Mouse (Mus musculus) midbrain, embryonic 14.5 days (tissue): ENCODE measurements around the gene Rims4. TPM values are rescaled to one million over a fixed set of nuclear protein-coding genes. Genes with fewer than 3 reads are reported as not detected.
A peak's percentile ranks its signal among the peaks of the same experiment; 100 is the strongest.

ENCODE experiments used
- ATAC-seq: fragments of 200-750 bp; cut with Nextera tagmentation; 2 replicates; pipeline ENCODE4 v1.8.0; 2017; ENCODE audit warnings: moderate number of reproducible peaks, moderate library complexity; ENCODE audit not compliant: low FRiP score, low TSS enrichment
- DNase-seq: peaks from one replicate; pipeline ENCODE4 v3.0.0-alpha.2; 2015
- H3K27ac ChIP-seq: fragments of 300-500 bp; sonication (generic); replicated peaks from 2 replicates; pipeline ENCODE4 v1.5.1; 2014; ENCODE audit warnings: mild to moderate bottlenecking, low read depth, low read length, moderate library complexity
- H3K27me3 ChIP-seq: fragments of 300-500 bp; sonication (generic); 2 replicates; pipeline ENCODE4 v1.6.1; 2014; ENCODE audit warnings: low read length, control low read depth, mixed read lengths; ENCODE audit not compliant: control insufficient read depth, insufficient read depth
- H3K36me3 ChIP-seq: fragments of 300-500 bp; sonication (generic); 2 replicates; pipeline ENCODE4 v1.6.1; 2014; ENCODE audit warnings: low read length, control low read depth; ENCODE audit not compliant: control insufficient read depth, insufficient read depth
- H3K4me1 ChIP-seq: fragments of 300-500 bp; sonication (generic); 2 replicates; pipeline ENCODE4 v1.6.1; 2014; ENCODE audit warnings: mild to moderate bottlenecking, antibody characterized with exemption, low read length, control low read depth; ENCODE audit not compliant: control insufficient read depth, insufficient read depth
- H3K4me2 ChIP-seq: fragments of 300-500 bp; sonication (generic); 2 replicates; pipeline ENCODE4 v1.6.1; 2014; ENCODE audit warnings: mild to moderate bottlenecking, low read length, moderate library complexity
- H3K4me3 ChIP-seq: fragments of 300-500 bp; sonication (generic); replicated peaks from 2 replicates; pipeline ENCODE4 v1.5.1; 2014; ENCODE audit warnings: low read depth, low read length
- H3K9ac ChIP-seq: fragments of 300-500 bp; sonication (generic); replicated peaks from 2 replicates; pipeline ENCODE4 v1.6.1; 2014; ENCODE audit warnings: mild to moderate bottlenecking, low read length, moderate library complexity
- H3K9me3 ChIP-seq: fragments of 300-500 bp; sonication (generic); 2 replicates; pipeline ENCODE4 v1.6.1; 2016; ENCODE audit warnings: low read length, control low read depth, mixed read lengths; ENCODE audit not compliant: control insufficient read depth
- WGBS: fragments of 180-500 bp; shearing (Covaris S2); extraction: QIAGEN DNeasy Blood & Tissue Kit; methylation state at CpG from one replicate; pipeline ENCODE4 v1.1.7; 2014; 5-methylcytosine and 5-hydroxymethylcytosine counted together
- polyA plus RNA-seq: library from polyadenylated mRNA; unstranded; fragments of >200 nt; fragmentation: Nextera tagmentation; extraction: Ambion mirVana; gene quantifications from 2 replicates; pipeline ENCODE4 v1.2.1, GENCODE M21; 2014

Gene Rims4
- polyA plus RNA-seq, 1 experiment from 2014 or later: 6.2 TPM

DNA sequence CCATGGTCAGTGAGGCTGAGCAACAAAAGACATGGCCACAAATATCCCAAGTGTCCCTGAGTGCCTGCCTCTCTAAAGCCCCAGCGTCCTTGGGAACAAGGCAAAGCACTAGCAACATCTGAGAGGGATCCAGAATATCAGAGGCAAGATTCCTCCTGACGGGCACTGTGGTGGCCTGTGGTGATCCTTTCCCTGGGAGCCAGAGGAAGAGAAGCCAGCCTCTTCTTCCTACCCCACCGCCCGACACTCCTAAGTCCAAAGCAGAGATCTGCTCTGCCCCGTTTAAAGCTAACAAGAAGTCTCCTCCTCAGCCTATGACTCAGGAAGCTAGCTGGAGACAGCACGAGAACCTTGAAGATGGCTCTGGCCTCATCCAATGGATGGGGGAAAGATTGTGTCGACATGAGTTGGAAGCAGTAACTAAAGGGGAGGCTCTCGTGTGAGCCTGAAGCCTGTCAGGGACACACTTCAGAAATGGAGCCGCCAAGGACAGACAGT is 3.1 kb downstream of the Rims4 start:
- Histone ChIP-seq H3K27ac (no peak overlapping the region), H3K4me1 (peaks cover 17% of the 10 kb centered on the region), H3K4me3 (no peak overlapping the region), H3K9ac (no peak overlapping the region), H3K4me2 (no peak overlapping the region), H3K9me3 (no peaks in the 10 kb centered on the region), H3K36me3 (no peaks in the 10 kb centered on the region), H3K27me3 (peaks cover 17% of the 10 kb centered on the region; the same call in 1 of the 2 replicates)
- DNase-seq (no peak), ATAC-seq (no peak)
- 74% methylated on average over 9 of the region's 9 CpGs for WGBS

DNA sequence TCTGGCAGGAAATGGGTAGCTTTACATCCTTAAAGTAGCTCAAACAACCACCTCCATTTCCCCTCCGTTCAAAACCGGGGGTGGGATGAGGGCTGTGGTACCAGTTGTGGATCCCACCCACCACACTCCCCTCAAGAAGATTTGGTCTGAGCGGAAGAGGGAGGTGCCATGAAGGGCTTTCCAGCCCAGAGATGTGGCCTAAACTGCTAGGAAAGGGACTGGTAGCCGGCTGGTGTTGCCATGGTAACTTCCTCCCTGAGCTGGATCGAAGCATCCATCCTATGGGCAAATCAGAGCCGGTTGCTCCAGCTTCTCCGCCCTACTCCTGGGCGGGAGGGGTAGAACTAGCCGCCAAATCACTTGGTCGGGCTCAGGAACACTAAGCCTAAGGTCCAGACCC is 4.4 kb downstream of the Rims4 start:
- Histone ChIP-seq H3K36me3 (no peaks in the 10 kb centered on the region), H3K9me3 (no peaks in the 10 kb centered on the region), H3K4me1 (peaks cover 17% of the 10 kb centered on the region), H3K9ac (no peak overlapping the region), H3K27me3 (peaks cover 8% of the 10 kb centered on the region; the same call in 1 of the 2 replicates), H3K27ac (peak overlapping the region; percentile 47), H3K4me2 (peak overlapping the region; percentile 43), H3K4me3 (peak overlapping the region; percentile 1)
- ATAC-seq (peak; percentile 64), DNase-seq (peak; percentile 90)
- under 1% methylated on average over 10 of the region's 10 CpGs for WGBS

DNA sequence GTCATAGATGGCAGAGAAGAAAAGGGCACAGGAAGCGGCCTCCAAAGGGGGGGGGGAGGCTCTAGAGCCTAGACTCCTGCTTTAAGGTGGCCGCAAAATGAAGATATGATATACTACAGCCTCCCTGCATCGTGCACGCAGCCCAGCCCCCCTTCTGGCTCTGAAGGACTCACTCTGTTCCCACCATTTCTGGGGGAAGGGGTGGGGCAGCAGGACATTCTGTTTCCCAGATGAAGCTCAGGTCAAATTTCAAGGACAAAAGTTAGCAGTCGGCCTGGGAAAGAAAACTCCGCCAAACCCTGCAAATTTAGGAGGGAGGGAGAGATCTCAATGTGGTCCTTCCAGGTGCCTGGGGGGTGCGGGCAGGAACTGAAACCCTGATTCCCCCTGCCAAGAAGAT is 4.8 kb downstream of the Rims4 start:
- WGBS: 33% methylated on average over 7 of the region's 7 CpGs
- no peak for ATAC-seq

DNA sequence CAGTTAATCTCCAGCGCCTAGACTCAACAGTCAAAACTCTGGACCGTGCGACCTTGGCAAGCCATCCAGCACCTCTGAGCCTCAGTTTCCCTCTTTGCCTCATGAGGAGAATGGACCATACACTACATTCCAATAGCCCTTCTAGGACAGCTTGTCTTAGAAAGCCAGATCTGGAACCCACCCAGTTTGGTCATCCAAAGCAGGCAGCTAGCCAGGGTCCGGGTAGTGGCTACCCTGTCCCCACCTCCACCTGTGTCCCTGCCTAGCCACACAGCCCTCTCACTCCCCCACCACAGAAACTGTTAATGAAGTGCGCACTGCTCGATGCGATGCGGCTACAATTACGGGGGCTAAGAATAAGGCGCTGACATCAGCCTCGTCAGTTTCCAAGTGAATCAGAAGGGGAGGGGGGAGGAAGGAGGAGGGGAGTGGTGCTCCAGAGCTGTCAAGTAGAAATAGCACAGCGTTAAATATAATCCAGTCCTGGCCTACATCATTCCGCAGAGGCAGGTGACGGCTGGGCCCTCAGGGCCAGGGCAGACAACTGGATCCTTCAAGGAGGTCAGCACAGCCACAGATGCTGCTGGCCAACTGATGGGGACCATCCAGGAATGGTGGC is 6.5 kb downstream of the Rims4 start:
- 76% methylated on average over 14 of the region's 14 CpGs for WGBS
- Histone ChIP-seq H3K9ac (peak overlapping the region; percentile 12; the same call in 1 of the 2 replicates), H3K36me3 (no peaks in the 10 kb centered on the region), H3K4me1 (peaks cover 12% of the 10 kb centered on the region), H3K4me2 (no peak overlapping the region), H3K9me3 (no peaks in the 10 kb centered on the region), H3K4me3 (no peak overlapping the region), H3K27ac (no peak overlapping the region), H3K27me3 (no peaks in the 10 kb centered on the region)
- DNase-seq (no peak), ATAC-seq (no peak)

More for the DNA sequence above, 4.8 kb downstream of the Rims4 start:
- no peak overlapping the region for H3K9ac ChIP-seq
- H3K27ac ChIP-seq: peak overlapping the region; percentile 47
- DNase-seq: no peak
- H3K36me3 ChIP-seq: no peaks in the 10 kb centered on the region
- H3K4me2 ChIP-seq: peak overlapping the region; percentile 43
- H3K4me3 ChIP-seq: peak overlapping the region; percentile 1; the same call in 1 of the 2 replicates
- peaks cover 17% of the 10 kb centered on the region for H3K4me1 ChIP-seq
- peaks cover 6% of the 10 kb centered on the region; the same call in 1 of the 2 replicates for H3K27me3 ChIP-seq
- no peaks in the 10 kb centered on the region for H3K9me3 ChIP-seq

DNA sequence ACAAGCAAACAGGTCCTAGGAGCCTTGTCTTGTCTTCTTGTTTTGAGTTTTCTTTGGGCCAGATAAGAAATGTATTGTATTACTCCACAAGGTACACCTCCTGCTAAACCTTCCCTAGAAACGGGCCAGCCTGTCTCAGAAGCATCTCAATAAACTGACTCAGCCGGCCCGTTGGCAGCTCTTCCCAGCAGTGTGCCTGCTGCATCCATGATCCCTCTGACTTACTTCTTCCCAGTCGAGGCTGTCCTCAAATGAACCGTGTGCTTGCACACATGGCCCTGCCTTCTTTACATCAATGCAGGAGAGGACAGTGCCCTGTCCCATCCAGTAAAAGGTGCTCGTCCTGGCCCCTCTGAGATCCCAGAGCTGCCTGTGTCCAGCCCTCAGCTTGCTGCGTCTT is 8.9 kb downstream of the Rims4 start:
- Histone ChIP-seq H3K27ac (no peak overlapping the region), H3K9ac (no peak overlapping the region), H3K9me3 (no peaks in the 10 kb centered on the region), H3K4me3 (no peak overlapping the region), H3K4me2 (no peak overlapping the region), H3K36me3 (no peaks in the 10 kb centered on the region), H3K27me3 (no peaks in the 10 kb centered on the region), H3K4me1 (peaks cover 12% of the 10 kb centered on the region)
- ATAC-seq (no peak), DNase-seq (no peak)
- 82% methylated on average over 7 of the region's 7 CpGs for WGBS

DNA sequence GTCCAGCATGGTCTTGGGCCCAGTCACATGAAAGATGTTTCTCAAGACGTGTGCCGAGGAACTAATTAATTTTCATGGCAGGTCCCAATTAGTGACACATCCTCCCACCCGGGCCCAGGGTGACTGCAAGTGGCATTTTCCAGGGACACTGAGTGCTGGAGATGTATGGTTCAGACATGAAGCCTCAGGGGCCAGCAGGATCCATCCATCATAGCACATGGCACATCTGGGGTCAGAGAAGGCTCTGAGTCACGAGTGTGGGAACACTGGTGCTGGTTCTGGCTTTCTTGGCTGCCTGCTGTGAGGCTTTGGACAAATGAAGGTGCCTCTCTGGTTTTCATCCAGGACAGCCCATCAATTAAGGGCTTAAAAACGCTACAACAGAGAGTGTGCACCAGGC is 11.4 kb downstream of the Rims4 start:
- no peak for ATAC-seq
- no peaks in the 10 kb centered on the region for H3K27me3 ChIP-seq

DNA sequence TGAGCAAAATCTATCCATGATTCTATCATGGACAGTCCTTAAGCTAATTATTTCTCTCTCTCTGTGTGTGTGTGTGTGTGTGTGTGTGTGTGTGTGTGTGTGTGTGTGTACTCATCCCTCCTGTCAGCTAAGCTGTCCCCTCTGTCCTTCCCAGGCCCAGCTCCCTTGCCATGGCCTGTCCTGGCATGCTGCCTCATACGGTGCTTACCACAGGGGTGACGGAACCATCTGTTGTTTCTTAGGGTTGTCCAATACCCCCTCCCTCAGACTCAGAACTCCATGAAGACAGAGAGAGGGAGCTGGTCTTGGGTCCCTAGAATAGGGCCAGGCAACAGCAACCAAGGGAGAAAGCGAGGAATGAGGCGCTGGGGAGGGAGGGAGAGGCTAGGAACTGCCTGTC is 14.2 kb downstream of the Rims4 start:
- Histone ChIP-seq H3K36me3 (no peaks in the 10 kb centered on the region), H3K4me2 (no peak overlapping the region), H3K4me1 (0 out of 2 replicates have a peak, but pooled peaks cover 4% of the 10 kb centered on the region), H3K27me3 (no peaks in the 10 kb centered on the region), H3K4me3 (no peak overlapping the region), H3K9ac (no peak overlapping the region), H3K9me3 (no peaks in the 10 kb centered on the region), H3K27ac (no peak overlapping the region)
- DNase-seq (no peak), ATAC-seq (no peak)
- 84% methylated on average over 4 of the region's 4 CpGs for WGBS

More for the DNA sequence above, 11.4 kb downstream of the Rims4 start:
- Histone ChIP-seq H3K4me3 (no peak overlapping the region), H3K4me1 (0 out of 2 replicates have a peak, but pooled peaks cover 3% of the 10 kb centered on the region), H3K27ac (no peak overlapping the region), H3K9me3 (no peaks in the 10 kb centered on the region), H3K9ac (no peak overlapping the region), H3K36me3 (no peaks in the 10 kb centered on the region), H3K4me2 (no peak overlapping the region)
- WGBS: 74% methylated on average over 5 of the region's 5 CpGs
- DNase-seq: no peak

DNA sequence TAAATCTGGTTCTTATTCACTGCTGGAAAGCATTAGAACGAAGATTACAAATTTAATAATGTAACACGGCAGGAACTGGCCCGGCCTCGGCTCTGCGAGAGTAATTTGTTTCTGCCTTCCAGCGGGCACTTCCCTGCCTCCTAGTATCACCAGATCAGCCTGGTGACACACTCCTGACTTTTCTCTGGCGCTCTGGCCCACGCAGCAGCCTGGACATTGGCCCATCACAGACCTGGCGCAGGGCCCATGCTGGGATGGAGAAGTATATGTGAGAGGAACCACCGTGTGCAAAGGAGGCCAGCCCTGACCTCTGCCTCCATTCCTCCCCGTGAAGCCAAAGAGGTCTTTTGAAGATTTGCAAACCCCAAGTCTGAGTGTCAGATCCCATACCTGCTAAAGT is 15.0 kb downstream of the Rims4 start:
- Histone ChIP-seq H3K27me3 (no peaks in the 10 kb centered on the region), H3K4me3 (no peak overlapping the region), H3K9me3 (no peaks in the 10 kb centered on the region), H3K36me3 (no peaks in the 10 kb centered on the region), H3K9ac (no peak overlapping the region), H3K4me1 (0 out of 2 replicates have a peak, but pooled peaks cover 4% of the 10 kb centered on the region), H3K4me2 (no peak overlapping the region), H3K27ac (no peak overlapping the region)
- 73% methylated on average over 11 of the region's 11 CpGs for WGBS
- peak; percentile 14 for DNase-seq
- ATAC-seq: no peak

DNA sequence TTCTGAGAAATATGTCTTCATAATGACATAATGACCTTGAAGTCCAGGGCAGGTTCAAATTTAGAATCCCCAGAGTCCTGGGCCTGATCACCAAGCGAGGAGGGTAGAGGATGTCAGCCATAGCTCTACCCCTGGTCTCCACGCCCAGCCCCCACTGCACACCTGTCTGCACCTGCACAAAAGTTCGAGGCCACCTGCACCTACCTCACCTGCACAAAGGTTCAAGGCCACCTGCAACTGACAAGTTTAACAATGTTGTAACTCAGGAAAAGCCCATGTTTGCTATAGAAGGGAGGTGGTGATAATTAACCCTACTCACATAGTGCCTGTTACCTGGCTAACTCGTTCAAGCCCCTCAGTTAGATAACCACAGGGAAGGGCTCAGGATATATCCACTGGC is 16.0 kb downstream of the Rims4 start:
- 85% methylated on average over 4 of the region's 4 CpGs for WGBS

More for the DNA sequence above, 16.0 kb downstream of the Rims4 start:
- H3K9me3 ChIP-seq: no peaks in the 10 kb centered on the region
- H3K27ac ChIP-seq: no peak overlapping the region
- H3K9ac ChIP-seq: no peak overlapping the region
- H3K4me1 ChIP-seq: 0 out of 2 replicates have a peak, but pooled peaks cover 4% of the 10 kb centered on the region
- no peaks in the 10 kb centered on the region for H3K36me3 ChIP-seq
- ATAC-seq (no peak), DNase-seq (no peak)
- no peak overlapping the region for H3K4me3 ChIP-seq
- H3K4me2 ChIP-seq: no peak overlapping the region
- H3K27me3 ChIP-seq: no peaks in the 10 kb centered on the region
